Mouse (Mus musculus) spleen, adult 2 months (tissue): ENCODE data around the gene Ascc2. TPM values are rescaled to one million over a fixed set of nuclear protein-coding genes. Genes with fewer than 3 reads are reported as not detected.
A peak's percentile ranks its signal among the peaks of the same experiment; 100 is the strongest.

Experiments
- DNase-seq, 2 experiments: peaks; one replicate each; pipeline versions ENCODE4 v3.0.0 to v3.0.0-alpha.2; 2012 to 2021; ENCODE audit warnings: low spot score in 2 of 2, low read depth in 1 of 2
- H3K27ac ChIP-seq: fragments of 200-500 bp; 2 replicates; pipeline ENCODE4 v1.5.1; 2012; ENCODE audit warnings: low read length, inconsistent platforms; ENCODE audit not compliant: insufficient read depth
- H3K27me3 ChIP-seq: fragments of 200-500 bp; 2 replicates; pipeline ENCODE4 v1.6.1; 2012; ENCODE audit warnings: mild to moderate bottlenecking, moderate library complexity, low read length, inconsistent platforms; ENCODE audit not compliant: control insufficient read depth, insufficient read depth
- H3K36me3 ChIP-seq: fragments of 200-500 bp; 2 replicates; pipeline ENCODE4 v1.6.1; 2012; ENCODE audit warnings: mild to moderate bottlenecking, low read length, inconsistent platforms; ENCODE audit not compliant: control insufficient read depth, insufficient read depth
- H3K4me1 ChIP-seq: fragments of 200-500 bp; 2 replicates; pipeline ENCODE4 v1.6.1; 2011; ENCODE audit warnings: inconsistent platforms; ENCODE audit not compliant: control insufficient read depth, insufficient read depth, insufficient read length
- H3K4me3 ChIP-seq: fragments of 200-500 bp; 2 replicates; pipeline ENCODE4 v1.5.1; 2011; ENCODE audit warnings: mild to moderate bottlenecking, inconsistent platforms; ENCODE audit not compliant: insufficient read depth, insufficient read length; ENCODE audit errors: extremely low read depth
- CTCF ChIP-seq: fragments of 200-500 bp; IDR thresholded peaks from 2 replicates; pipeline ENCODE4 v1.5.1; 2011; ENCODE audit warnings: mild to moderate bottlenecking, inconsistent platforms; ENCODE audit not compliant: insufficient read depth, insufficient read length, insufficient replicate concordance; ENCODE audit errors: extremely low read depth
- POLR2A ChIP-seq: fragments of 200-500 bp; IDR thresholded peaks from 2 replicates; pipeline ENCODE4 v1.6.1; 2011; ENCODE audit warnings: low read depth, low read length, inconsistent platforms
- WGBS: fragments of 180-500 bp; shearing (Covaris S2); methylation state at CpG from one replicate; pipeline ENCODE4 v1.1.7; 2018; 5-methylcytosine and 5-hydroxymethylcytosine counted together
- polyA plus RNA-seq: library from polyadenylated mRNA; depleted of rRNA; stranded (reverse); fragments of >200 nt; gene quantifications from 2 replicates; pipeline ENCODE4 v1.2.3, GENCODE M21; 2012

Ascc2 gene
- polyA plus RNA-seq, 1 experiment, result 11.2 TPM

GRCm38 (mm10) chr11:4646409-4646808 lies 8.9 kb downstream of the Ascc2 start:
- Histone ChIP-seq H3K27ac (no peak overlapping the region), H3K4me3 (no peak overlapping the region), H3K36me3 (peaks cover 17% of the 10 kb centered on the region), H3K4me1 (no peaks in the 10 kb centered on the region), H3K27me3 (no peaks in the 10 kb centered on the region)
- 94% methylated on average over 9 of the region's 9 CpGs for WGBS
- DNase-seq, result no peak
- TF ChIP-seq POLR2A (no peak), CTCF (no peak)

GRCm38 (mm10) chr11:4659818-4660217 lies 22.3 kb downstream of the Ascc2 start:
- 88% methylated on average over 1 of the region's 1 CpGs for WGBS
- H3K36me3 ChIP-seq, result peaks cover 17% of the 10 kb centered on the region
- H3K4me1 ChIP-seq, result no peaks in the 10 kb centered on the region
- DNase-seq, result no peak
- no peaks in the 10 kb centered on the region for H3K27me3 ChIP-seq
- H3K27ac ChIP-seq, result no peak overlapping the region
- no peak overlapping the region for H3K4me3 ChIP-seq
- TF ChIP-seq POLR2A (no peak), CTCF (no peak)

- 91% methylated on average over 7 of the region's 7 CpGs for WGBS
- Histone ChIP-seq H3K4me1 (no peaks in the 10 kb centered on the region), H3K4me3 (no peak overlapping the region), H3K27me3 (no peaks in the 10 kb centered on the region), H3K27ac (no peak overlapping the region), H3K36me3 (peaks cover 17% of the 10 kb centered on the region)
- no peak for TF ChIP-seq POLR2A
- no peak for TF ChIP-seq CTCF
- DNase-seq, result no peak
Measured at GRCm38 (mm10) chr11:4660309-4661025, 22.9 kb downstream of the Ascc2 start.

- no peak overlapping the region for H3K4me3 ChIP-seq
- TF ChIP-seq CTCF, result no peak
- no peak for TF ChIP-seq POLR2A
- no peaks in the 10 kb centered on the region for H3K27me3 ChIP-seq
- H3K27ac ChIP-seq, result 0 out of 2 replicates have a peak overlapping the region, but pooled peaks have one; percentile 23
- H3K4me1 ChIP-seq, result no peaks in the 10 kb centered on the region
- DNase-seq, result no peak
- peaks cover 17% of the 10 kb centered on the region for H3K36me3 ChIP-seq
- WGBS, result 84% methylated on average over 4 of the region's 4 CpGs
Measured at GRCm38 (mm10) chr11:4661324-4661723, 23.8 kb downstream of the Ascc2 start.

GRCm38 (mm10) chr11:4661871-4662495 lies 24.4 kb downstream of the Ascc2 start:
- no peak overlapping the region for H3K27ac ChIP-seq
- no peaks in the 10 kb centered on the region for H3K27me3 ChIP-seq
- peaks cover 17% of the 10 kb centered on the region for H3K36me3 ChIP-seq
- DNase-seq, result no peak
- no peaks in the 10 kb centered on the region for H3K4me1 ChIP-seq
- 87% methylated on average over 10 of the region's 10 CpGs for WGBS
- no peak overlapping the region for H3K4me3 ChIP-seq
- TF ChIP-seq POLR2A, result no peak
- TF ChIP-seq CTCF, result no peak

GRCm38 (mm10) chr11:4662496-4662878 lies 24.9 kb downstream of the Ascc2 start:
- Histone ChIP-seq H3K27ac (no peak overlapping the region), H3K4me3 (no peak overlapping the region), H3K36me3 (peaks cover 17% of the 10 kb centered on the region), H3K27me3 (no peaks in the 10 kb centered on the region), H3K4me1 (no peaks in the 10 kb centered on the region)
- TF ChIP-seq POLR2A (no peak), CTCF (no peak)
- no peak for DNase-seq
- WGBS, result 92% methylated on average over 11 of the region's 11 CpGs

GRCm38 (mm10) chr11:4671736-4672135 lies 34.2 kb downstream of the Ascc2 start:
- H3K27me3 ChIP-seq, result no peaks in the 10 kb centered on the region
- no peak for DNase-seq
- 93% methylated on average over 4 of the region's 4 CpGs for WGBS
- no peak overlapping the region for H3K4me3 ChIP-seq
- no peaks in the 10 kb centered on the region for H3K4me1 ChIP-seq
- H3K36me3 ChIP-seq, result peaks cover 10% of the 10 kb centered on the region
- no peak overlapping the region for H3K27ac ChIP-seq
- TF ChIP-seq CTCF (no peak), POLR2A (no peak)
